Mouse (Mus musculus) kidney, postnatal 14 days (tissue): ENCODE measurements around the gene Arfgap3.
"Not testable (repeated sequence)": the region's sequence is repeated elsewhere in the genome, so short reads cannot be mapped to it uniquely, and the experiment has no call there.

ENCODE experiments used
- DNase-seq: peaks from one replicate; pipeline ENCODE4 v3.0.0; 2022; ENCODE audit warnings: mixed read lengths

The Arfgap3 gene

DNA sequence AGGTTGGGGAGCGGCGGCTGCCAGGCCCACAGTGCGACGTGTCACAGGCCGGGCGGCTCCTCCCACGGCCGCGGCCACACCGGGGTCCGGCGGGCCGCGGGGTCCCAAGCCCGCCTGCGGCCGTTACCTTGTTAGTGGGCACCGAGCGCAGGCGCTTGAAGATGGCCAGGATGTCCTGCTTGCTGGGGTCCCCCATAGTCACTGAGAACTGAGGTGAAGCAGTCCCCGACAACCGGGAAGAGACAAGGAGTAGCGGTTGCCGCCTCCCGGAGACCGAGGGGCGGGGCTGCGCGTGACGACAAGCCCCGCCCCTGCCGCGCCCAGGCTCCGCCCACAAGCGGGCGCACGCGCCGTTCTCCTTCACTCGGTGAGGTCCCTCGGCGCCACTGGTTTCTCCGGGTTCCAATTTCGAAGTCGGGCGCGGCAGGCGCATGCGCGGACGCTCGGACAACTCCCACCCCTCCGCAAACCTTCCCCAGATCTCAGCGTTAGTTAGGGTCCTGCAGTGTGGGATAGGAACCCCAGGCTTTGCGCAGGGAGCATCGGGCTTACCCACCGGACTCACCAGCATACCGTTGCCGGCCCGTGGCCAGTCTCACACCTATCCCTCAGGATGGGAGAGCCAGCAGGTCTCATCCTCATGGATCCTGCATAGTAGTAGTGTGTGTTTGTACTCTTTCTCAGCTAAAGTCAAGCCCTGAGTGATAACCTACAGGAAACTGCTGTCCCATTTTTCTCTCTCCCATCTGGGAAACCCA, at the start of gene Arfgap3:
Arfgap3 (minus strand) TSS at position 294 of the 758 bp plus-strand sequence.
- peak; percentile 97 for DNase-seq

DNA sequence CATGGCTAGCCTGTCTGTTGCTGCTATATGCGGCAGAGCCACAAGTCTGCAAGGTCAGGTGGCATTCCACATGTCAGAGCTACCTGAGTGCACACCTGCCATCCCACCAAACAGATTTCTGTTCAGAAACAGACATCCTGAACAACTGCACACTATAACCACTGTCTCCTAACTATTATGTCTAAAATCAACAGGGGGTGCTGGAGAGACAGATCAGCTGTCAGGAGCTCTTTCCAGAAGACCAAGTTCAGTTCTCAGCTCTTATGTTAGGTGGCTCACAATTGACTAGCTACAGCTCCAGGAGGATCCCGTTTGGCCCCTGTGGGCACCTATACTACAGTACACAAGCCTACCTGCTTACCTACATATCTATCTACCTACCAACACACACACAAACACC, 42.7 kb upstream of the Arfgap3 start:
- no peak for DNase-seq

DNA sequence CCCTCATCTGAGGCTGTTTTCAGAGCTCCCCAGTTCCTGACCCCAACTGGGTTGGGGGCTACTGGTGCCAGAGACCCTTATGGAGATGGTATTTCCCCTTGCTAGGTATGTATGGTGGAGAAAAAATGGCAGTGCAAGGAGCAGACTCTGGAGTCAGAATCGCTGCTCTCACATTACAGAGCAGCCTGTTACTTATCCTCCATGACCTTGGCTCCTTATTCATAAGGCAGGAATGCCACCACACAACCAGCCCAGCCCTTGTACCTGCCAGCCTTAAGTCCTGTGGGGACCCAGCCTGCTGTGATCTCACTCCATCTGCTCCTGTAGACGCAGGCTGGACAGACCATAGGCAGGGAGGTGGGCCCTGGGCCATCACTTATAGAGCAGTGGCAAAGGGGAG, 37.9 kb upstream of the Arfgap3 start:
- DNase-seq: no peak

DNA sequence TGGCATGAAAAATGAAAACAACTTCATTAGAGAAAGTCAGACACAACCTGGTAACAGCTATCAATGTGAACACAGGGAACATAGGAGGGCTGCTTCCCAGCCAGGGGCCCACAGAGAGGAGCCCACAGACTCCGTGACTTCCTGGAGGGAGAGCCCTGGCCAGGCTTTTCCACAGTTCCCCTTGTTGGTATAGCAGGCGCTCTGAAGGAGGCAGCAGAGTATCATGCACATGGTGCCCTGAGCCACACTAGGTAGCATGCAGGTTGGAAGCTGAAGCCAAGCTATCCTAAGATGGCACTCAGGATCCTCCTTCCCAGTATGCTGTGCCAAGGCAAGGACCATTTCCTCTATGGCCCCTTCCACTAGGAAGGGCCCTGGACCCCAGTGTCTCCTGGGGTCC, 33.6 kb upstream of the Arfgap3 start:
- DNase-seq: no peak

DNA sequence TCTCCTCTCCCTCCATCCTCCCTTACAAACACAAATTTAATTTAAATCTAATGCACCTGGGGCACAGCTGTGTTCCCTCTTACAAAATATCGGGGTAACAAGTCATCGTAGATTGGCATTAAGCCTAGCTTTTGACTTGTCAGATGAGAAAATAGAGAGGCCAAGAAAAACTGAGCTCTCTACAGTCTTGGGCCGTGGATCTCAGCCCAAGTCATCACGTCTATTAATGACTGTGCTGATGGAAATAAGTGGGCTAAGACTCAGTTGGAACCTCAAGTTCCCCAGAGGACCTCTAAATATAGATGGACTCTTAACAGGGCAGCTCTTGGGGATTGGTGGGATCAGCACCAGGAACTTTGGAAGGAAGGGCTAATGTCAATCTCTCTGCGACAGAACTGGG, 33.1 kb upstream of the Arfgap3 start:
- DNase-seq: no peak

DNA sequence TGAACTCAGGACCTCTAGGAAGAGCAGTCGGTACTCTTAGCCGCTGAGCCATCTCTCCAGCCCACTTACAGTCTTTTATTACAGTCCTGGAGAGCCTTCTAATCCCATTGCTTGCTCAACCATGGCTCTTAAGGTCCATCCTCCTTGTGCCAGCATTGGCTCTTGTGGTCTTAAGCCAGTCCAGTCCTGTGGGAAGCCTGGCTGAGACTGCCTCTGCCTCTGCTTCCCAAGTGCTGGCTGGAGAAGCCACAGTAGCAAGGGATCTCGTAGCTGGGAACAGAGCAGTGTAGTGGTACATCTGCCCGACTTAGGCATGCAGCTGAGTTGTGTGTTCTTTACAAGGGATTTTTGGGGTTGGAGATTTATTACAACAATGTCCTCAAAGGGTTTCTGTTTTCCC, 32.4 kb upstream of the Arfgap3 start:
- no peak for DNase-seq

DNA sequence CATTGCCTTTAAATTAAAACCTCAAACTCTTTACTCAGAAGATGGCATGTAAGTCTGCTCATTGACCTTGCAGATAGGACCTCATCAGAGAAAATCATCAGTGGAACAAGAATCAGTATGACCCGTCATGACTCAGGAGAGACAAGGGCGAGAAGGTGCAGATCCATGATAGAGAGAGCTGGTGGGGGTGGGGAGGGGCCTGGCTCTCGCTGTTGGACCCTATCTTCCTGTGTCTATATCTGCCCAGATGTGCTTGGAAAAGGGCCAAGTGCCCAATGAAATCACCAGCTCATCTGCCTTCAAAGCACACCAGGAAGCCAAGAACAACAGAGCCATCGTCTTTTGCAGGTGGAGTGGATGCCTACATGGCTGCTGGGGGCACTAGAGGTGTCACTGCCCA, 27.1 kb upstream of the Arfgap3 start:
- no peak for DNase-seq

DNA sequence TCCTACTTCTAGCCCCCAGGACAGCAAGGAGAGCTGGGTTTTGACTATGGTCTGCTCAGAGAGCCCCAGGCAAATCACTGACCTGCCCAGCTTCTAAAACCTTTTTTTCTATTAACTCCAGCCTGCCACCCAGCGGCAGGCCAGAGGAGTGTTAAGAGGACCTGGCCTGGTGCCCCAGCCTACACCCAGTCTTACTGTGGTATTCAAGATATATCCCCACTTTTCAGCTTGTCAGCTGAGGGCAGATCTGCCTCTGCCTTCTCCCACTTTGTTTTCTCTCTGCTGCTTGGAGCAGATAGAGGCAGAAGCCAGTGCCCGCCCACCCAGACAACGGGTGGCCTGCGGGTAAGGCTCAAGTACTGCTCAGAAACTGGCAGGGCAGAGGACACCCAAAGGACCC, 25.1 kb upstream of the Arfgap3 start:
- DNase-seq: peak; percentile 72

DNA sequence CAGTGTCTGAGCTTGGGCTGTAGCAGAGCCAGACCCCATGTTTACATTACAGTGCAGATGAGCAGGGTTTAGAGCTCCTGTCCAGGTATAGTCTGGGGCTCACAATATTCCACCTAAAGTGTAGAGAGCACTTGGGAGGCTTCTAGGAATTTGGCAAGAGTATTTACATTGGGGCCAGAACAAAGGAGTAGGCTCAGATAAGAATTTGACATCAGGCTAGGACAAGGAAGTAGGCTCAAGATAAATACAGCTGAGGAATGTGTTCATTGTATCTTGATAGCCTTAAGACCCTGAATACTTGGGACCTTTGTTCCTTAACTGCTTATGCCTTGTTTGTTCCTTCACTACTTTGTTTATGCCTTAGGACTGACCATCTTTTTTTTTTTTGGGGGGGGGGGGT, 24.0 kb upstream of the Arfgap3 start:
- DNase-seq: no peak

DNA sequence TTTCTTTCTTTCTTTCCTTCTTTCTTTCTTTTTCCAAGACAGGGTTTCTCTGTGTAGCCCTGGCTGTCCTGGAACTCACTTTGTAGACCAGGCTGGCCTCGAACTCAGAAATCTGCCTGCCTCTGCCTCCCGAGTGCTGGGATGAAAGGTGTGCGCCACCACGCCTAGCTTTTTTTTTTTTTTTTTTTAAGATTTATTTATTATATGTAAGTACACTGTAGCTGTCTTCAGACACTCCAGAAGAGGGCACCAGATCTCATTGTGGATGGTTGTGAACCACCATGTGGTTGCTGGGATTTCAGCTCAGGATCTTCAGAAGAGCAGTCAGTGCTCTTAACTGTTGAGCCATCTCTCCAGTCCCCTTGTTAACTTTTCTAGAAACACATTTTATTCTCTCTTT, 18.7 kb upstream of the Arfgap3 start:
- not testable (repeated sequence) for DNase-seq

DNA sequence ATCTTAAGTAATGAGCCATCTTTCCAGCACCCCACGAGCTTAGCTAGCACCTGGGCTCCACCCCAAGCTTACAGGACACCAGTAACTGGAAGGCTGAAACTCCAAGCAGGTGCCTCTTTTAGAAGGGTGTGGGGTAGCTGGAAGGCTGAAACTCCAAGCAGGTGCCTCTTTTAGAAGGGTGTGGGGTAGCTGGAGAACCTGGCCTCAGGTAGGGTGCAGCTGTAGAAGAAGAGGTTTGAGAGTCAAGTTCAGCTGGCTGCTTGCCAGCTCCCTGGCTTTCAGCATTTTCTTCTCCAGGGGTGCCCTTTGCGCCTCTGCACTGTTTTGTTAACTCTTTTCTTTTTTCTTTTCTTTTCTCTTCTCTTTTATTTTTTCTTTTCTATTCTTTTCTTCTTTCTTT, 18.2 kb upstream of the Arfgap3 start:
- peak; percentile 70 for DNase-seq

DNA sequence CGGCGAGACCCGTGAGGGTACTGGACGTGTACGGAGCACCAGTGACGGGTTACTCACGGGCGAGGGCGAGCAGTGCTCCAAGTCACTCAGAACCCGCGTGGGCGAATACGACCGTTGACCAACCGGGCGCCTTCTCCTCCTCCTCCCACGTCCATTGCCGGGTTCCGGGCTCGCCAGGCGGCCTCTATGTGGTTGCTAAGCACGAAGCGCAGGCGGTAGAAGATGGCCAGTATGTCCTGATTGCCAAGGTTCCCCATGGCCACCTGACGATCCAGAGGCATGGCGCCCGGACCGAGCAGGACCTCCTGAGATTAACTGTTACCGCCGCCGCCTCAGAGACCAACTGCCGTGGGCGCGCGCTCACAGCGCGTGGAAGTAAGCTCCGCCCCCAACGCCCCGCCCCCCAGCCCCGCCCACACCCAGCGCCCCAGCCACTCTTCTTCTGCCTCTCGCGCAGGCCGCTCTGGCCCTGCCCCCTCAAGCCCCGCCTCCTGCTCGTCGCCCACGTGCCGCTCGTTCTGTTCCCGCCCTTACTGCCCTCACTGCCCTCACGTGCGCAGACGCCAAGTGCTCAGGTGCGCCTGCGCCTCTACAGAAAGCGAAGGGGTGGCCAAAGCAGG, 17.0 kb upstream of the Arfgap3 start:
- DNase-seq: peak; percentile 86

DNA sequence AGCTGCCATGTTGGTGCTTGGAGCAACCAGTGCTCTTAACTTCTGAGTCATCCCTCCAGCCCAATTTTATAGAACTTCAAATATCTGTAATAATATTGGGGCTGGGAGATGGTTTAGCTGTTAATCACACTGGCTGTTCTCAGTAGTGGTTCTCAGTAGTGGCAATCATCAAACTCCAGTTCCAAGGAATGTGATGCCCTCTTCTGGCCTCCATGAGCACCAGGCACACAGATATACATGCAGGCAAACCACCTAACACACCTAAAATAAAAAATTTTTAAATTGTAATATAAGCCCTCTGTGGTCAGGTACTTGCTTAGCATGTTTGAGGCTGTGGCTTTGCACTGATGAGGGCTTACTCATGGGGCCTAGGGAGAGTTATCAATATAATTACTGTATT, 15.7 kb upstream of the Arfgap3 start:
- DNase-seq: no peak

DNA sequence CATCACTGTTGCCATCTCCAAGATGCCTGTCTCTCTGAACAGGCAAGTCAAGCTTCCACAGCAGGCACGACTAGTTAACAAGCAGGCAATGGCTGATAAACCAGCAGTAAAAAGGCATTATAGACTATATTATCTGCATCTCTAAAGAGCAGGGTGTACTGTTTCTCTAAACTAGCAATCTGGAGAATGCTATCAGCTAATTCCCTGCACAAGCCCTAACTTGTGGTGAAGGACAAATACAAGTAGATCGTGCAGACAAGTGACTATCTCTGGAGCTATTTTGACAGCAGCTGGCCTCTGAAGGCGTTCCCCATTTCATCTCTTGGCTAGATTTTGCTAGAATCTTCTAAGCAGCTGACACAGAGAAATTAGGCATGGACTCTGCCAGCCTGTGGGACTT, 14.1 kb upstream of the Arfgap3 start:
- no peak for DNase-seq

DNA sequence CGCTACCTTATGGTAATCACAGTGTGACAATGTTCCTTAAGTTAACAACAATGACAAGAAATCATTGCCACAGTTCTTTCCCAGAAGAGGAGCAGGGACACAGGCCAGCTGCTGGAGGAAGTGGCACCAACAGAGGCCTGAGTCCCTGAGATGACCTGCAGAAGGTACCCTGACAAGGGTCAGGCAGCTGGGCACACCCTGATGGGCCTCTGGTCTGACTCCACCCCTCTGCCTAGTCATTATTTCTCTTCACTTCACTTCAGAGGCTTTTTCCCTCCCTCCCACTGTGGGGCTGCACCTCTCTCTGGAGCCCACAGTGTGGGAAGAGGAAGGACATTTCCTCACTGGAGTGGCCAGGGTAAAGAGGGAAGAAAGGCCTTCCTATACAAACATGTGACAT, 12.8 kb upstream of the Arfgap3 start:
- DNase-seq: not testable (repeated sequence)

DNA sequence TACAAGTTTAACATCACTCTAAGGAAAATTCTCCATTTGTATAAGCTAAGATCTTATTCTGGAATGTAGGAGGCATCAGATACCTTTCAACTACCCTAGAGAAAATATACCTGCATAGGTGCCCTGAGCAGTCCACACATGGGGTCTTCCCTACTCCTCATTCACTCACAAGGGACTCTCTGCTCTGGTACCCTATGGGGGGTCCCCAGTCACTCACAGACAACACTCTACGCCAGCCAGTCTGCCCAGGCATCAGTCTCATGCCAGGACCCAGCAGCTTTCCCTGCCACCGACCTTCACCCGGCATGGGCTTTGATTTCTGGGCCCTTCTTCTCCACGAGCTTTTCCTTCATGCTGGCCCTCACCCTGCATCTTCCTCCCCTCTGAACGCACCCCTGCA, 10.9 kb upstream of the Arfgap3 start:
- not testable (repeated sequence) for DNase-seq

DNA sequence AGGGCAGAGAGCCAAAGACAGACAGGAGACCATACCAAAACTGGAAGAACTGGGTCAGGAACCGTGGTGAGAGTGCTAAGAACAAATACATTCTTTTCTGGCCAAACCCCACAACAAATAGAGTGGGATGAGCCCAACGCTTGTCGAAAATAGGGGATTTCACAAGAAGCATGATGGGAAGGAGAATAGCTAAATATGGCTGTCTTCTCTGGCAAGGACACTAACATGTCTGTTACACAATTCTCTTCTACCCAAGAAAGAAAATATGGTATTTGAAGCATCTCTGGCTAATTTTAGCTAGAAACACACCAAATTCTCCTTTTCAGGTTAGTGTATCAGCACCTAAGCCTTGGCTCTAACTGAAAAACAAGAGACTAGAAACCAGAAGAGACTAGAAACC, 10.1 kb upstream of the Arfgap3 start:
- DNase-seq: no peak

DNA sequence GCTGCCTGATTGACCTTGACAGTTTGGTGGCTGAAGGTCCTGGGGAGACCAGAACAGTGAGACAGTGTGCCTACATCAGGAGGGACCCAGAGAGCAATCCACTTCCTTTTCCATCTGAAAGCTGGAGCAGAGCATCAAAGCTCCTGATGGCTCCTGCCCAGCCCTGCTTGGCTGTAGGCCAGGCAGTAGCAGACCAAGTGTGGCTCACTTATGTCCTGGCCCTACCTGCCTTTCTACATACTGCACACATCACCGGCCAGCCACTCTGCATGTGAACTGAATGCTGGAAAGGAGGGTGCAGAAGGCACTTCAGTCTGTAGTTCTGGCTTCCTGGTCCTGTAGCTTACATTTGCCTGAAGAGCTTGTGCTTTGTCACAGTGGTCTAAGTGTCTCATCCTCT, 8.4 kb upstream of the Arfgap3 start:
- no peak for DNase-seq

DNA sequence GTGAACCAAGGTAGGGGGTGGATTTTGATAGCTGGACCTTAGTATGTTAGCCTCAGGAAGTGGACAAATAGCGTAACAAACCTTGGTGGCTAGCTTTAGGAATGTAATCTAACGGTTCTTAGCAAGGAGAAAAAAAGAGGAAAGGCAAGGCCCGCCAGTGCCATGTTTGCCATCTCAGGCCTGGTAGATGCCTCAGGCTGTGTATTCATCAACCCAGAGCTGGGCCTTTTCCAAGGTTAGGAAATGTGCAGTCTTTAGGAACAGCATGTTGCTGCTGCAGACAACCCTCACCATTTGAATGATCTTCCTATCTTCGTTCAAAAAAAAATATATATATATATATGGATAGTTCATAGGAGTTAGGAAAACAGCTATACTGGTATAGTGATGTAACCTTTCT, 1.5 kb upstream of the Arfgap3 start:
- DNase-seq: no peak

DNA sequence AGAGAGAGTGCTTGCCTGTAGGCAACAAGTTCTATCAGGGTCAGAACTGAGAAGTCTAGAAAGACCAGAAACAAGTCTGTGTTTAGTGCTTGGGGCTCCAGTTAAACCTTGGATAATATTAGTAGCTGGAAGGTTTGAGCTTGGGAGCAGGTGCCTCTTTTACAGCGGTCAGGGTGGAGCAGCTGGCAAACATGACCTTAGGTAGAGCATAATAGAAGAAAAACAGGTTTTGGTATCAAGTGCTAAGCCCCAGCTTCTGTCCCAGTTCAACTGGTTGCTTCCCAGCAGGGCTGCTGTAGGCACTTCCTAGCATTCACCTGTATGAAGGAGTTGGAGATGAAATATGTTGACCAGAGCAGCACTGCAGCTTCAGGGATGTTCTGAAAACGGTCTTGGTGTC, 812 bp upstream of the Arfgap3 start:
- DNase-seq: no peak

DNA sequence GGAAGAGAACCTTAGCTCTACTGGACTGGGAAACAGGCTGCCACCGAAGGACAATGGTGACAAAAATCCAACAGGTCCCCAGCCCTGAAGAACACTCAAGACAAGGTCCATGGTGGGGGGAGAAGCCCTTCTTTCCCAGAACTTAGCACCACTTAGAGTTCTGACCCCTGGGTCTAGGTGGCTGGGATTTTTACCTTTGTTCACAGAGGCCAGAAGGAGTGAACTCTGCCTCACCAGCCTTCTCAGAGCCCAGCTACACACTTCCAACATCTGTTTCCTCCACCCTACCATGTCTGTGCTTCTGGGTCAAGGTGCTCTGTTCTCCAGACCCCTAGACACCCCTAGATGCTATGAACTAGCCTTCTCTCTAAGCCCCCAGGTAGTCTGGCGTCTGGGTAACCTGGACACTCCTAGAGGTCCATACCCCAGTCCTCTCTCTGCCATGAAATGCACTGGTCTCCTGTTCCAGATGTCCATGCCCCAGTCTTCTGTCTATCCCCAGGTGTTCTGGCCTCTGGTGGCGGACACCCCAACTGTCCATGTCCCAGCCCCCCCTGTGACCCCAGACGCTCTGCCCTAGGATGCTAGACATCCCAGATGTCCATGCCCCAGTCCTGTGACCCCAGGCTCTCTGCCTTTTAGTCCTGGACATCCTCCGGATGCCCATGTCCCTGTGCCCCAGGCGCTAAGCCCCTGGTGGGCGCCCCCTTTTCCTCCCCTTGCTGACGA, 658 bp downstream of the Arfgap3 start:
- DNase-seq: no peak

DNA sequence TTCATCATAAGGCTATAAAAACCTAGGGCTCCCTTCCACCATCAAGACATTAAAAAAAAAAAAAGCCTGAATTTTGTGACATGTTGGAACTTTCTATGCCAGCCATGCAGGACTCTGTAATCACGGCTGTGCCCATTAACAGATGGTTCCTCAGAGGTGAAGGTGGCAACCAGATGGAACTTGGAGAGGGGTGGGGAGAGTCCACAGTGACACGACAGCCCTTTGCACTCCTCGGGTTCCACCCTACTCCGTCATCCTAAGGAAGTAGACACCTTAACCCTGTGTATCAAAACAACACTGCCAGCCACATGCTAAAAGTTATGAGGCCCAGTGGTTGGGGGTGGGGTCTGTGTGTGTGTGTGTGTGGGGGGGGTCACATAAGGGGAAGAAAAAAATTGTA, 1.3 kb downstream of the Arfgap3 start:
- DNase-seq: no peak

DNA sequence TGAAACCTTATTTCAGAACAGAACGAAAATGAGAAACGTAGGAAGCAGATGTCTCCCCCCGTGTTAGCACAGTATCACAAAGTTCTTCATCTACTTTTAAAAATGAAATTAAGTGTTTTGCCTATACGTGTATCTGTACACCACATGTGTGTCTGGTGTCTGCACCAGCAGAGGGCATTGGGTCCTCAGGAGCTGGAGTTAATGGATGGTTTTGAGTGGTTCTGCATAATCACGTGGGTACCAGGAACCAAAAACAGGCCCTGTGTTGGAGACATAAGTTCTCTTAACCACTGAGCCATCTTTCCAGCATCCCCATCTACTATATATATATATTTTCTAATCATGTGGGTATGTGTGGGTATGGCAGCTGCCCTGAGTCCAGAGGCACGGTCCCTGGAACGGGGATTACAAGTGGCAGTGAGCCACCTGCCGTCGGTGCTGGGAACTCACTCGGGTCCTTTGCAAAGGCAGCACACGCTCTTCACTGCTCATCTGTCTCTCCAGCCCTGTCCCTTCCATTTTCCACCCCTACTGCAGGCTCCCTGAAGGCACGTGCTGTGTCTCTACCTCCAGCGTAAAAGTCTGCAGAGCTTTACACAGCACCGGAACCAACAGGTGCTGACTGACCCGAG, 4.0 kb downstream of the Arfgap3 start:
- DNase-seq: no peak

DNA sequence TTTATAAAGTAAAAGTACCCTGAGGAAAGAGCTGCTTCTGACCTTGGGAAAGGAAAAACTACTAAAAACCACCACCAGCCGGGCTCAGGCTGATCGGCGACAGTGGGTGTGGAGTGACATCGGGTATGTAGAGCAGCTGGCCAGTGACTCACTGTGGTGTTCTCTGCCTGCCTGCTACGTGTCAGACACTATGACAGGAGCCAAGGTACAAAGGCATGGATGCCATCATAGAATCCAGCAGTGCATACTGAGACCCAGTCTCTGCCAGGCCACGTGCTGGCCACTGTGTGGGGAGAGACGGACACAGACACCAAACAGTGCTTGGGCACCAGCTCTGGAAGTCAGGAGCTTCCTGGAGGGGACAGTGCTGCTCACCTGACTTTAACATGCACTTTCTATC, 5.1 kb downstream of the Arfgap3 start:
- no peak for DNase-seq
